Mouse (Mus musculus): ENCODE measurements around the gene Rag2.

Gene Rag2

DNA sequence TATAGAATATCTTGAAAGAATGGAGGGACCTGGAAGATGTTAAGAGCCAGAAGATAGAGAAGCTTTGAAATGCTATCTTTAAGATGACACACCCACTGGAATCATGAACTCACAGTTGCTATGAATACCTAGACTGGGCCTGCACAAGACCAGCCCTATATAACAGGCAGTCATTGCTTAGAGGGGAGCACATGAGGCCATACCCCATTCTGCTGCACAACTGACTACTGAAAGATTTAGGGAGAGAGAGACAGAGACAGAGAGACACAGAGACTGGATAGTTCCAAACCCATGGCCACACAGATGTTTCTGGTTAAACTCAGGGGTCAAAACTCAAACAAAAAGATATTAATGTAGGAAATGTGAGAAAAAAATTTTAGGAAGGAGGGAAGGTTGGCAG, 2.7 kb downstream of the Rag2 start:
- no peak for DNase-seq

DNA sequence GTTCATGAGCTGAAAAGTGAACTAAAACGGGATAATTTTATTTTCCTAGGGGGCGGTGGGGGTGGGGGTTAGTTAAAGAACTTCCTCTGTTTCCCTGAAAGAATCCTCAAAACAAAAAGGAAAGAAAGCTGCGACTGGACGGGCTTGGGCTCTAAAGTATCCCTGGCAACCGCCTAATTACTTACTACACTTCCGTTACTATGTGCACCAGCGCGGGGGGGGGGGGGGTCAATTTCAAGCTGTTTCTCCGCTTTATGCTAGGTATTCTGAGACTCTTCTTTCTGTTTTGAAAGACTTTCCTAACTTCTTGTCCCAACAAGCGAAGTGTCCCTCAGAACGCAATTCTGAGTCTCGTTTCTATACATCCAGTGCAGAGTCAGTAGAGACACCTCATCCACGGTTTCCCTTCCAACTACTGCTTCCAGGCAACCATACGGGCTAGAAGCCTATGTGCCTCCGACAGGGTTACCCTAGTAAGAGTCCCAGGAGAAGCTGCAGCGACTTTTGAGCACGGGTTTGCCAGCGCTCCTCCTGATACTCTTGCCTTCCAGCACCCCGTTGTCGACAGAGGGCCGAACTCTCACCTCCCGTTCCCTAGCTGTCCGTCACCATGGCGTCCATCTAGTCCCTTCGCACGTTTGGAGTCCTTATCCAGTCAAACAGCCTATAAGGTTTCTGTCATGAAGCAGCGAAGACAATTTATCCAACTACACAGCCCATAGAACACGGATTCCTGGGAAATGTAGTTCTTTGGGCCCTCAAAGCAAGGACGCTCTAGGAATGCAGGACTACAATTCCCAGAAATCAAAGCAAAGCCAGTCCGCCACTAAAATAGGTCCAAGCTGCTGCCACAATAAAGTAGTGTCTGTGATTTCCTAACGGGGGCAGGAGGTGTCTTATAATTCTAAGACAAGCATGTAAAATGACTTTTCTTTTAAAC, 4.0 kb downstream of the Rag2 start:
- DNase-seq: peak; percentile 98

- no peak for DNase-seq
Observed at GRCm38 (mm10) chr2:101638979-101639839, 14.7 kb downstream of the Rag2 start.

DNA sequence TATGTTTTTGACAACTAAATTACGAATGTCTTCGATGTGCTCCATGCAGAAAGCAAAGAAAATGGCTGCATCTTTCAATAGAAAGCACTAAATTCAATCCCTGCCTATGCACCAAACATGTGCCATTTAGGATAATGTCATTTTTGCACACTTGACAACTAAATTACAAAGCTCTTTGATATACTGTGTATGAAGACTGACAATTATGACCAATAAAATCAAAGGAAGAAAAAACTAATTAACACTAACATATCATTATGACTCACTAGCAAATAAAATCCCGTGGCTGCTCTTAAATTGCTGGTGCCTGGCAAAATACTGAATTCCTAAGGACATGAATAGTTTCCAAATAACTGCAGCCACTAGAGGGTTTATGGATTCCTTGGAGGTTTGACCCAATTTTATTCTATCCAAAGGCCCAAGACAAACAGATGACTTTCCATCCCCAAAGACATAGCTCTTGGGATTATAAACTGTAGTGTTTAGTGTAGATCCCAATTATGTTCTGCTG, 15.4 kb downstream of the Rag2 start:
- DNase-seq: no peak

GRCm38 (mm10) chr2:101645841-101646240, 21.3 kb downstream of the Rag2 start:
- no peak for DNase-seq

- no peak for DNase-seq
Observed at GRCm38 (mm10) chr2:101648361-101648760, 23.8 kb downstream of the Rag2 start.

DNA sequence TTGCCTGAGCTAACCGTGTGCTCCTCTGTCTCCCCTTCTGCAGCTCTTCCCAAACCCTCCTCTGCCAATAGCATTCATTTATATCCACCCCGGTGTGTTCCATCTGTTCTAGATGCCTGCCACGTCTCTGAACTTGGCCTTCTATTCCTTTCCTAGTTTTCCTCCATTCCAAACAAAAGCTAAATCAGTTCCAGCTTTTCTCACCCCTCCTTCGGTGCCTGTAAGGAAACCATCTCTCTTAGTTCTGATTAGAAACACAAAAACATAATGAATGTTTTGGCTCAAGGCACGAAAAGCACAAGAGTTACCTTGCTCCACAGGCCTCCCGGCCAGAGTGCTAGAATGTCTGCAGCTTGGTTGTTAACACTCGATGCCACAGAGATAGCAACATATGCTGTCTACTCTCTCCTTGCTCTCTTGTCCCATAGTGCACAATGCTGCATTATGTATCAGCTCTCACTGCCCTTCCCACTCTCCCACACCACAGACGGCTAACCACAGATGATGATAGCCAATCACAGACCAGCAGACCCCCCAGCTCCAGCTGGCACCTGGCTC, 24.7 kb downstream of the Rag2 start, which contains the start of the genes Rag1 and B230118H07Rik:
Rag1 (minus strand) TSS at position 388 of the 558 bp plus-strand sequence.
B230118H07Rik (minus strand) TSS at position 419 of the 558 bp plus-strand sequence.
- DNase-seq: no peak

DNA sequence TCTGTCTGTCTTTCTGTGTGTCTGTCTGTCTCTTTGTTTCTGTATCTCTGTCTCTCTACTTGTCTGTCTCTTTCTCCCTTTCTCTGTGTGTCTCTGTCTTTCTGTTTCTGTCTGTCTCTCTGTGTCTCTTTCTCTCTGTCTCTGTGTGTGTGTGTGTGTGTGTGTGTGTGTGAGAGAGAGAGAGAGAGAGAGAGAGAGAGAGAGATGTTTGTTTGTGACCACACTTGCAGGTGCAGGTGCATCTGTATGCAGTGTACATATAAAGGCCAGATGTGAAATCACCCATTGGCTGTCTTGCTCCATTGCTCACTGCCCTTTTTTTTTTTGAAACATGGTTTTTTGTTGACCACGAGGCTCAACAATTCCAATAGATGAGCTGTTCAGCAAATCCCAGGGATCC, 25.9 kb downstream of the Rag2 start:
- DNase-seq: no peak

- DNase-seq: no peak
Observed at GRCm38 (mm10) chr2:101652204-101652920, 27.8 kb downstream of the Rag2 start.

DNA sequence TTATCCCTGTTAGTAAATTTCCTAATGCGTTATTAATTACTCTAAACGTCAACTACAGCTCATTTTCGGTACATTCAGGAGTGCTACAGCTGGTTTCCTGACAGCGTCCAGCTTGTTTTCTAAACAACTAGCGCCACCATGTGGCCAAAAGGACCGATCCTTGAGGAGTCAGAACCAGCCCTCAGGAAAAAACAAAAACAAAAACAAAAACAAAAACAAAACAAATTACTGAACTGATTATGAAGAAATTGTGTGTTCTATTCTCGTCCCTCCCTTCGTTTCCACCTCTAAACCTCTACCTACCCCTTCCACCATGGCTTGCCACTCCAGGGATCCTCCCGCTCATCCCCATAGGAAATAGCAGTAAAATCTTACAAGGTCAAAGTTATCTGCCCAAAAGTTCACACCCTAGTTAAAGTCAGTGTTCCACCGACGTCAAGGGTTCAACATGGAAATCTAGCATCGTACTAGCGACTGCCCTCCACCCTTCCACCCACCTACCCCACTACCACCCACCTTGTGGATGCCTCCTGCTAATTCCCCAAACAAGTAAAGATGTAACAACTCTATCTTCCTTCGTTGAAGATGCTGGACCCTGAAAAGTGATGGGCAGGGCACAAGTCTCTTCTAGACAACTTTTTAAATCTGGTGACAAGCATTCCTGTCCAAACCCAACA, 28.5 kb downstream of the Rag2 start:
- peak; percentile 80 for DNase-seq

- peak; percentile 28 for DNase-seq
Observed at GRCm38 (mm10) chr2:101660536-101660935, 36.0 kb downstream of the Rag2 start.

- DNase-seq: peak; percentile 84
Observed at GRCm38 (mm10) chr2:101665058-101665702, 40.7 kb downstream of the Rag2 start.

DNA sequence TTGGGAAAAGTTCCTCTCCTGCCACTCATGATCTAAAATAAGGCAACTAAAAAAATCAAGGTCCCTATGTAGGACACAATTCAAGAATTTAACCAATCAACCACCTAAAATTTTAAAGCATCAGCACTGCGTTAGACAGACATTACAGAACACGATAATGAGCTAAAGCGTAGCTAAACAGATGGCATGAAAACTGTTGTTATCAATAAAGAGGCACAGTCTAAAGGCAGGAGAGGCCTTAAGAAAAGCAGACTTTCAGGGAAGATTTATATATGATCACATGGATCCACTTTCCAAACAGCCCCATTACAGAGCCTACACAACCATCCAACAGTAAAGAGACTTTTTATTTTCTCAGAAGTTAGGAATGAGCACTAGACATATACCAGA, 41.2 kb downstream of the Rag2 start:
- DNase-seq: no peak

GRCm38 (mm10) chr2:101668751-101669150, 44.2 kb downstream of the Rag2 start:
- no peak for DNase-seq

GRCm38 (mm10) chr2:101673547-101673946, 49.0 kb downstream of the Rag2 start:
- no peak for DNase-seq

DNA sequence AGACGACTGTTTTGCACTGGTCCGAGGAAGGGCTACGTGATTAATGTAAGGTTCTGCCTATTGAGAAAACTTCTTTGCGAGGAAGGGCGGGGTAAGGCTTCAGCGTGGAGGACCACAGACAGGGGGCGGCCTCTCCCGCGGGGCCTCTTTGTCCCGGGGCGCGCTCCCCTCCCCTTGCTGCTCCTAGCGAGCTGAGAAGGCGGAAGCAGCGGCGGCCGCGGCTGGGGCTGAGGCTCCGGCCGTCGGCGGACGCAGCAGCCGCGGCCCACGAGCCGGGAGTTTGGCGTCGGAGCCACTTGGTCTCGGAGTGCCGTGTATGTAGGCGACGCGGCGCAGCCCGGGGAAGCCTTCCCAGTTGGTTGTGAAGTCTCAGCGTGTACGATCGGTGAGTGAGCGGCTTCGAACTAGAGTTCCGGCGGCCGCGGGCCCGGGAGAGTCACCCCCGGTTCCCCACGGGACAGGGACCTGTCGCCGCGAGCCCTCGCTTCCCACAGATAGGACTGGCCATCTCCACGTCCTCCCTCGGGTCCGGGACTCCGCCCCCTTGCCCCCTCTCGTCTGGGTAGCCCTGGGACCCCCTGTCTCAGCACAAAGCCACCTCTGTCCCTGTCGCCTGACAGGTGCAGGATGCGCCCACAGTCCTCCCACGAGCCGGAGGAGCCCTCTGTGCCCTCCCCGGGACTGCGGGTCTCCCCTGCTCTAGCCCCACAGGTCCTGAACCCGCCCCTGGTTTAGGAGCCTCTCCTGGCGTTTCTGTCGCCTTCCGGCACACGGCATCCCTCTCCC, 53.9 kb downstream of the Rag2 start, which contains the start of gene Traf6:
Traf6 (plus strand) TSS at position 194 of the 786 bp plus-strand sequence.
- DNase-seq: peak; percentile 88

- no peak for DNase-seq
Observed at GRCm38 (mm10) chr2:101679164-101679784, 54.8 kb downstream of the Rag2 start.

Measured in kidney, adult 9 months (tissue).